Mouse (Mus musculus) gastrocnemius, postnatal 25 days (tissue): ENCODE data around the gene Gm47955. TPM values are rescaled to one million over a fixed set of nuclear protein-coding genes. Genes with fewer than 3 reads are reported as not detected.
"Not testable (repeated sequence)": the region's sequence is repeated elsewhere in the genome, so short reads cannot be mapped to it uniquely, and the experiment has no call there.

Source experiments
- DNase-seq: peaks from one replicate; pipeline ENCODE4 v3.0.0; 2022
- long read RNA-seq, 2 experiments: library from polyadenylated mRNA; stranded (forward); transcript quantifications; one replicate each; pipeline ENCODE4 v2.0.0; 2021
- total RNA-seq, 2 experiments: library from RNA; stranded (reverse); gene quantifications; 1 replicate in 1 of 2; 2 replicates in 1 of 2; pipeline ENCODE4 v1.2.3; 2021

The Gm47955 gene
- total RNA-seq = not detected
- long read RNA-seq, experiment 1 = 0 reads
- long read RNA-seq, experiment 2 = 0 reads

DNA sequence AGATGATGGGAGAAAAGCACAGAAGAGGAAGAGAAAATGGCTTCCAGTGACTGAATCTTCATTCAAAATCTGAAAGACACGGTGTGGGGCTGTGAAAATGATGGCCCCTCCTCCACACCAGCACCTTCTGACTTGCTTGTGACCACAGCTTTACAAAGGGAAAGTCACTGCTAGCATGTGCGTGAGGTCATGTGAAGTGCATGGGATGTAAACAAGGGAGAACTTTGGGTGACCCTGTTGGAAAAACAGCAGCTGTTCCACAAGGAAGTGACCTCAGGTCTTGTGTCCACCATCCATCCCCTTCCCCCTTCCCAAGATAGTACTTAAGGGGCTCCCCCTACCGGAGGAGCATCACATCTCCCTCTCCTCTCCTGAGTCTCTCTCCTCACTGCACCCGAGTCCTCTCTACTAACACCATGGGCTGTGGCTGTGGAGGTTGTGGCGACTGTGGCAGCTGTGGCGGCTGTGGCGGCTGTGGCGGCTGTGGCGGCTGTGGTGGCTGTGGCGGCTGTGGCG, at the start of gene Gm47955:
Gene Gm47955, plus strand, starts transcription at position 417 of the 516 bp plus-strand sequence.
- no peak for DNase-seq

GRCm38 (mm10) chr1:82913025-82913424, 47.1 kb upstream of the Gm47955 start, which contains the start of gene A030005L19Rik:
TSS of gene A030005L19Rik (plus strand) at chr1:82913325.
- no peak for DNase-seq

DNA sequence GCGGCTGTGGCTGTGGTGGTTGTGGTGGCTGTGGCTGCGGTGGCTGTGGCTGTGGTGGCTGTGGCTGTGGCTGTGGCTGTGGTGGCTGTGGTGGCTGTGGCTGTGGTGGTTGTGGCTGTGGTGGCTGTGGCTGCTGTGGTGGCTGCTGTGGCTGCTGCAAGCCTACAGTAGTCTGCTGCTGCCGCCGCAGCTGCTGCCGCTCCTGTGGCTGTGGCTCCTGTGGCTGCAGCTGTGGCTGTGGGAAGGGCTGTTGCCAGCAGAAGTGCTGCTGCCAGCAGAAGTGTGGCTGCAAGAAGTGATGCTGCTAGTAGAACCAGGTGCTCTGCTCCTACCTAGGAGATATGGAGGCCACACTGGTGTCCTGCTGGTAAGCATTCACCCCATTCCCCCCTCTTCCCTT, 46.7 kb upstream of the Gm47955 start:
- DNase-seq = not testable (repeated sequence)

- DNase-seq = no peak
Measured at GRCm38 (mm10) chr1:82924650-82925049, 35.4 kb upstream of the Gm47955 start, which contains the start of gene A030014E15Rik. TSS of gene A030014E15Rik (plus strand) at chr1:82924917.

GRCm38 (mm10) chr1:82930558-82930957, 29.5 kb upstream of the Gm47955 start:
- not testable (repeated sequence) for DNase-seq

GRCm38 (mm10) chr1:82931326-82931725, 28.8 kb upstream of the Gm47955 start, which contains the start of gene Gm6217:
TSS of gene Gm6217 (minus strand) at chr1:82931399.
- DNase-seq = not testable (repeated sequence)

DNA sequence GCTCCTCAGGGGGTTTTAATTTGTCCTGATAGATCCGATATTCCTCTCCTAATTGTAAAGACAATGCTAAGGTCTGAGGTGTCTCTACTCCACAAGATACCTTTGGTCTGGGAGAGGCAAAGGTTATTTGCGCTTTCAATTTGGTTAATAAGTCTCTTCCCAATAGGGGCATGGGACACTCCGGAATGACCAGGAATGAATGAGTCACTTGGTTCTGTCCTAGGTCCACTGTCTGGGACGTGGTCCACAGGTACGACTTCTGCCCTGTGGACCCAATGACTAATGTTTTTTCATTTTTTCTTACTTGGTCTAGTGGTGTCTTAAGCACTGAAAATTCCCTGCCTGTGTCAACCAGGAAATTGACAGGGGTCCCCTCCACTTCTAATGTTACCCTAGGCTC, 21.4 kb upstream of the Gm47955 start:
- DNase-seq = no peak

DNA sequence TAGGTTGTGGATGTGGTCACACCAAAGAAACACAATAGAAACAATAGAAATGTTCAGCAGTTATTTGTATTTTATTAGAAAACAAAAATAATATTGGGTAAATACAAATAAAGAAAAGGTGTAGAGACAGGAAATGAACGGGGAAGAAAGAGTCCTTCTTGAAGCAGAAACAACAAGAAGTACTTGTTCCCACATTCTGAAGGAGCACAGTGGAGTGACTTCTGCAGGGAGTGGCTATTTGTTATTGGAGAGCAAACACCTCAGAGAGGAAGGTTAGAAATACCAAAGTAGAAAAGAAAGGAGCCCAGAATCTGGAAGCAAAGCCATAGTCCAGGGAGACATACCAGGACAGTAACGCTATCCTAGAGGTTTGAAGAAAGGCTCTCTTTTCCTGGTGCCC, 17.6 kb upstream of the Gm47955 start:
- DNase-seq = not testable (repeated sequence)

DNA sequence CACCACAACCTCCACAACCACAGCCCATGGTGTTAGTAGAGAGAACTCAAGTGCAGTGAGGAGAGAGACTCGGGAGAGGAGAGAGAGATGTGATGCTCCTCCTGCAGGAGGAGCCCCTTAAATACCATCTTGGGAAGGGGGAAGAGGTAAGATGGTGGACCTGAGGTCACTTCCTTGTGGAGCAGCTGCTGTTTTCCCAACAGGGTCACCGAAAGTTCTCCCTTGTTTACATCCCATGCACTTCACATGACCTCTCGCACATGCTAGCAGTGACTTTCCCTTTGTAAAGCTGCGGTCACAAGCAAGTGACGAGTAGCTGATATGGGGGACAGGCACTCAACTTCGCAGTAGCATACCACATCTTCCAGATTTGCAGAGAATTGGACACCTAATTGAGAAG, 16.8 kb upstream of the Gm47955 start, which contains the start of gene A030003K21Rik:
Gene A030003K21Rik, minus strand, starts transcription at position 94 of the 400 bp plus-strand sequence.
- DNase-seq = not testable (repeated sequence)

GRCm38 (mm10) chr1:82946029-82946428, 14.1 kb upstream of the Gm47955 start:
- DNase-seq = not testable (repeated sequence)

DNA sequence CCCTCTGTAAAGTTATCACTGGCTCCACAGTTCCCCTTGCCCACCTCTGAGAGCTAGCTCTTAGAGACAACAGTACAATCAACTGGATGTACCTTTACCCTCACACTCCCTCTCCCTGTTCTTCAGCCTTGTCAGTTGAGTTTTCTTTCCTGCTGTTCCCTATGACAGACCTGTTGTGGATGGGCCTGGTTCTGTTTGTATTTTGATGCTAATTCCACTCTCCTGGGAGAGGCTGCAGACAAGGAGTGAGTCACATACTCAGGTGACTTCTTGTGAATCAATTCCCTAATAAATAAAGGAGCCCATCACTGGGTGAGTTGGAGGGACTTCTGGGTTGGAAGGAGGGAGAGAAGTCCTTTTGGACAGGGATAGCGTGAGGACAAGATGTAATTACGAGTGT, 11.5 kb upstream of the Gm47955 start:
- no peak for DNase-seq

DNA sequence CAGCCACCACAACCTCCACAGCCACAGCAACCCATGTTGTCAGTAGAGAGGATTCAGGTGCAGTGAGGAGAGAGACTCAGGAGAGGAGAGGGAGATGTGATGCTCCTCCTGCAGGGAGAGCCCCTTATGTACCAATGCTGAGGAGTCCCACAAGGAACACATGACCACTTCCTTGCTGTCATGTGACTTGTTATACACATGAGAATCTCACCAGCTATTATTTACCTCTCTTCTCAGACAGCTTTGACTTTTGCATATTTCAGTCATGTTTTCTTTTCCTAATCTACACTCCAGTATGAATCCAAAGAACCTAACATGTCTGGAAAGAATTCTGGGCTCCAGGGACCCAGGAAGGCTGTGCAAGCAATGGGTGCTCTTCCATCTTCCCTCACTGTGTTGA, 4.2 kb upstream of the Gm47955 start, which contains the start of gene Gm7544:
Gene Gm7544, minus strand, starts transcription at position 101 of the 400 bp plus-strand sequence.
- DNase-seq = not testable (repeated sequence)

DNA sequence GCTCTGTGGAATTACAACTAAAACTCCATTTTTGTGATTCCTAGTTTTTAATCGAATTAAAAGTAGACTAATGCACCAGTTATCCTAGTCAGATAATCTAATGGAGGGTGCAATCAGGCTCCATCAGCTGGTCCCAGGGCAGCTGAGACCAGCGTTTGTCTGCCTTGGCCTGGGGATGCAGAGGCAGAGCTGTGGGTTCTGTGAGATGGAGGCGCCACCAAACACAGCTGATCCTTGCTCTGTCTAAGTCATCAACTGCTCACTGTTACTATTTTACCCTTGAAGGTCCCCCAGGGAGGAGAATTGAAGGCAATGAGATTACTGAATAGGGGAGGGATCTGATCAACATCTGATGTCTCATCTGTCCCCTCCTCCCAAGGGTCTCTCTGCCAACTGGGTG, 6.3 kb downstream of the Gm47955 start:
- no peak for DNase-seq

- DNase-seq = no peak
Measured at GRCm38 (mm10) chr1:82972046-82972445, 12.0 kb downstream of the Gm47955 start.

- no peak for DNase-seq
Measured at GRCm38 (mm10) chr1:82973244-82973643, 13.2 kb downstream of the Gm47955 start.

GRCm38 (mm10) chr1:82973901-82974300, 13.8 kb downstream of the Gm47955 start:
- no peak for DNase-seq

GRCm38 (mm10) chr1:82974342-82974741, 14.3 kb downstream of the Gm47955 start:
- DNase-seq = no peak

GRCm38 (mm10) chr1:82975750-82976149, 15.7 kb downstream of the Gm47955 start:
- no peak for DNase-seq

DNA sequence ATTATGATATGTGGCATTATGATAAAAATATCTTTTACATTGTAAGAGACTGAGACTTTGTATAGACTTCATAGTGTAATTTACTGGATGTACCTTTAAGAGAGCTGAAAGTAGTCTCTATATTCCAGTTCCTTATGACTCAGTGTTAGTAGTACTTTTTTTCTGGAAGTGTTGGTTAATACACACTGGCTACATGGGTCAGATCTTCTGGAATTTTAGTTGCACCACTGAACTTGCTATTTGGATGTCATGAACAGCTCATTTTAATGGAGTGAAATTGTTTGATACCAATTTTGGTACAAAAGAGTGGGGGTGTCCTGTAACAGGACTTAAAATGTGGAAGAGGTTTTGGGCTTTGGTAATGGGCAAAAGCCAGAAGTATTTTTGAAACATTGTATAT, 17.8 kb downstream of the Gm47955 start:
- no peak for DNase-seq

- no peak for DNase-seq
Measured at GRCm38 (mm10) chr1:82986738-82987137, 26.7 kb downstream of the Gm47955 start.

- no peak for DNase-seq
Measured at GRCm38 (mm10) chr1:82987530-82988198, 27.6 kb downstream of the Gm47955 start.

DNA sequence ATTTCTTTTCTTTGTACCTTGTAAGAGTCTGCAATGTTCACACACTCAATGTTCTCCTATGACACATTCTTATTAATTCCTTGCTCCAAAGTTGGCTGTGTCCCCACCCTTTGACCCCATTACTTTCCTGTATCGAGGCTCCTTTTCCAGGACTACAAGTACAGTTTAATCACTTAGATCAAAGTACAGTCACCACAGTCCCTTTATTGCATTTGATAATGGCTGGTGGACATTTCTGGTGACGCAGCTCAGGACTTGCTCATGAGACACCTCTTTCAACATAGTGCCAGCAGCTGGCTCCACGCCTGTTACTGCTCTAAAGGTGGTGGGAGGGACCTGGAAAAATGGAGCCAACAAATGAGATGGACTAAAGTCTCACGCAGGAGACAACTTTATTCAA, 31.0 kb downstream of the Gm47955 start:
- no peak for DNase-seq

DNA sequence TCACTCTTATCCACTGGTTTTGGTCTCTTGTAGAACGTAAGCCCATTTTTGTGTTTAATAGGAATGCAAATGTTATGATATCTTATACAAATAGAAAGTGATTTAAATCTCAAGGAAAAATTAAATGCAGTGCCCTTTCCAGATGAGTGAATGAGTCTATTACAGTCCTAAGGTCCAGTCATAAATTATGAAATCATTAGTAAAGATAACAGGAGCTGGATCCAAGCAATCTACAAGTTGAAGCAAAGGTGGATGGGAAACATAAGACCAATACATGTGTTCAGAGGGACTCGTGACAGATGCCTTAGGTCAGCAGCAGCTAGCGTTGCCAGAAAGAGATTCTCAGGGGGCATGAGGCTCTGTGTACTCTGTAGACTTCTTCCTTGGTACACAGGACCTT, 31.5 kb downstream of the Gm47955 start:
- no peak for DNase-seq

DNA sequence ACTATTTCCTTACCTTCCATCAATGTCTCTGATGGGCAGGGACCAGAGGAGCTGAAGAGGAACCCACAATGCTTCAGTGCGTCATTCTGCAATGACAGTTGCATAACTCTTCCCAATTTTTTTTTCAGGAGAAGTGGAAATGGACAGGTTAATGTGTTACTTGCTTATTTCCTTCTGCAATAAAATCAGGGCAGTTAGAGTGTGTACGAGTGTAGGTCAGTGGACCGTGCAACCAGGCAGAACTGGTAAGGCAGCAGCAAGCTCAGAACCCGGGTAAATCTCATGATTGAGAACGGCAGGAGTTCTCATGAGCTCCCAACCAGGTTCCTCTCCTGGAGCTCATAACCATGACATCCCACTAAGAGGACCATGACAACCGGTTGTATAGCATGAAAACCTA, 32.0 kb downstream of the Gm47955 start:
- no peak for DNase-seq
